Mouse (Mus musculus): ENCODE results near the gene Nkain2.
A peak's percentile ranks its signal among the peaks of the same experiment; 100 is the strongest.

The Nkain2 gene

GRCm38 (mm10) chr10:32576559-32577275 lies 313.5 kb downstream of the Nkain2 start:
- DNase-seq (ENCODE audit: low spot score), result peak; percentile 2

DNA sequence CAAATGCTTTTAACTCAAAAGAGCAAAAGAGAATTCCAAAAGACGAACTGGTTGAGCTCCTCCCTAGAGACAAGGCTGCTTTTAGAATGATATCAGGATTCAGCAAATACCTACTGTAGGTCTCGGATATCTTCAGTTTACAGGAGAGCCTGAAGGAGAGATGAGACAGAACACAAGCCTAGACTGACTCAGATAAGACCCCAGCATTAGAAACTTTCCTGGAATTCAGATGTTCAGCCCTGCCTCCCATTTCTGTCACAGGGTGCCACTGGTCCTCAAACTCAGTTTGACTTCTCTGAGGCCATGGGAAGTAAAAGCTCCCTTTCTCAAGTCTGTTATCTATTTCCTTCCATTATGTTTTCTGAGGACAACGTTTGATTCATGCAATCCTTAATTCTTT lies 332.6 kb downstream of the Nkain2 start:
- no peak for DNase-seq (ENCODE audit: low spot score)

DNA sequence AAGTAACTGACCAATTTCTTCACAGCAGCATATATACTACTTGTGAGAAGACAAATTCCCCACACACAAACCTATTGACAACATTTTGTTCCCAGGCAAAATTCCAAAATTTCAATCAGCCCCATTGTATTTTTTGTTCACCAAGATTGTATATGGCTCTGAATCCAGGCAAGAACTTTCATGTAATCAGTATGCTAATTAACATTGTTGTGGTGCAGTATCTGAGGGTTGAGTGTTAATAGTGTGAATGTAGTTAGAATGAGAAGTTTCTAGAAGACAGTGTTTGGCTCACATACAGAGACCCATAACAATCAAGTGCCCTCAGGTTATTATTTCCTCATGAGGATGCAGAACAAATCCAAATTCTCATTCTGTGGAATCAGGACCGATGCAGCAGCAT lies 354.2 kb downstream of the Nkain2 start:
- DNase-seq (ENCODE audit: low spot score), result no peak

- DNase-seq (ENCODE audit: low spot score), result no peak
Observed at GRCm38 (mm10) chr10:32510821-32511220, 379.4 kb downstream of the Nkain2 start.

GRCm38 (mm10) chr10:32494591-32495182 lies 395.6 kb downstream of the Nkain2 start:
- no peak for DNase-seq (ENCODE audit: low spot score)

- no peak for DNase-seq (ENCODE audit: low spot score)
Observed at GRCm38 (mm10) chr10:32493600-32493999, 396.7 kb downstream of the Nkain2 start.

- no peak for DNase-seq (ENCODE audit: low spot score)
Observed at GRCm38 (mm10) chr10:32462726-32463125, 427.5 kb downstream of the Nkain2 start.

DNA sequence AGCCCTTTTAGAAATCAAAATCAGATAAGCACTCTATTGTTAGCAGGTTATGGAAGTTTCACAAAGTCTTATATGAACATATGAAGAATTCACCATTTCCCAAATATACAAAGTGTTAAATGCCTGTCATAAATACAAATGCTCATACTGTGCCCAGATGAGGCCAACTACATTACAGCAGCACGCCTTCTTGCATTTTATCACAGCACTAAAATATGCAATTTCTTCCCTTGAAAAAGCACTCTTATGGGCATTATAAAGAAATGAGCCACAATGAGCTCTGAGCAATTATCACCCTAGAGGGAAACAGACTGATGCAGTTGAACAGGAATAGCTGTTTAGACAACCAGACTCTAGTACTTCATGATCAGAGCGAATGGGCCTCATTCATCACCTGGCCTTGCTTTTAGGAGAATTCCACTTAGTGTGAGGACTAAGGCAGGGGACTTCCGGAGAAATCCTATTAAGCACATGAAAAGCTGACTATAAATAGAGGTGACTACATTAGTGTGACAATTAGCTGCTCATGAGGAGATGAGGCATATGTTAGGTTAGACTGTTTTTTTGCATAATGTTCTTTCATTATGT lies 450.2 kb downstream of the Nkain2 start:
- DNase-seq (ENCODE audit: low spot score), result no peak

DNA sequence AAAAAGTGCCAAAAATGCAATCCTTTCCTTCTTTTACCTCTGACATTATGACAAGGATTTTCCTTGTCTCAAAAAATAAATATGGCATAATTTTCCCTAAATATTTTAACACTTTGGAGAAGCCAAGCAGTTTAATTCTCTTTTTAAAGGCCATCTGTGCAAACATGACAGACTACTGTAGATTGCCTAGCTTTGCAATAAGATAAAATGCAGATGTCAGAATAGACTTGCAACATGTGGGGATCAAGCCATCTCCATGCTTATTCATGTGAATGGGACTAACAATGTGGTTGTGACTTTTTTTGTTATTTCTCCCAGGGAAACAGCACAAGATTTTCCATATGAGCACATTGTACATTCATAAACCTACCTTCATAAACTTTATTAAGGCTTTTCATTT lies 476.0 kb downstream of the Nkain2 start:
- no peak for DNase-seq (ENCODE audit: low spot score)

DNA sequence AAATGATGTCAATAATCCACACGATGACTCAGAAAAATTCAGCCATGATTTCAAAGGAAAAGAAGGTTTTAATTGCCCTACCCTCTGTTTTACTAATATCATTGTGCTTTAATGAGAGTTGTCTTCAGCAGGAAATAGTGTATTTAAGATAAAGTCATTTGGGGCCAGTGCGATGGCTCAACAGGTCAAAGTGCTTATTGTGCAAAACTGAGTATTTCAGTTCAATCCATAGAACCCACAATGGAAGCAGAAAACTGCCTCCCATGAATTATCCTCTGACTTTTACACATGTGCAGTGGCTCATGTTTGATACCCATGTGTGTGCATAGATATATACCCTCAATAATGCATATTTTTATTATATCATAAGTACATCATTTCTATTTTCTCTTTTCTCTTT lies 478.9 kb downstream of the Nkain2 start:
- no peak for DNase-seq (ENCODE audit: low spot score)

GRCm38 (mm10) chr10:32400961-32401360 lies 489.3 kb downstream of the Nkain2 start:
- no peak for DNase-seq (ENCODE audit: low spot score)

- no peak for DNase-seq (ENCODE audit: low spot score)
Observed at GRCm38 (mm10) chr10:32393859-32394521, 496.3 kb downstream of the Nkain2 start.

DNA sequence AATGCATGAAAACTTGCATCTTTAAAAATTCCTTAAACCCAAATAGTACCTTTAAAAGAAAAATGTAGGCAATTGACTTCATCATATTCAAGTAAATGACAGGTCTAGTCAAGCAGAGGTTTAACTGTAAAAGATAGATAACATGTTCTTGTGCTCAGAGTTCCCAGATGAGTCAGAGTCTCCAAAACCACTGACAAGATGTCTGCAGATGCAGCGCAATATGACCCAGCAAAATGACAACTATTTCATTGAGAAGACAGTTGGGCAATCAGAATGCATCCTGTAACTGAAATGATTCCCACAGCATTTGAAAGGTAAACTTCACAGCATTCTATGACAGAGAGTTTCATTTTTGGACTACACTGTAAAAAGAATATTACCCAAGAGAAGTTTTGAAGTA lies 496.9 kb downstream of the Nkain2 start:
- DNase-seq (ENCODE audit: low spot score), result no peak

DNA sequence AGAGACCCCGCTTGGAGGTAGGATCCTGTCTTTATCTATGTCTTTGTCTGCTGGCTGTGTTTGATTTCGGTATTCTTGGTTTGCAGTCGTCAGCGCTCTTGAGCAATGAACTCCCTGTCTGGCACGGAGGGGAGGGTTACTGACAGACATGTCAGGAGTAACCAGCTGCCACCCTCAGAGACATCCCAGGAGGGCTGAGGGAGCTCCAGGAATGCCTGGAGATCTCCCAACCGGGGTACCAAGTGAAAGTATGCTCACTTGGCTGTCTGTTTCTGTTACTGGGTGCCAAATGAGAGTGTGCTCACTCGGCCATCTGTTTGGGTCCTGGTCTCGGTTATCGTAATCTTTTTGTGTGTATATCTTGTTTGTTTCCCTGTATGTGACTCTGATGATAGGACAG lies 577.5 kb downstream of the Nkain2 start:
- DNase-seq (ENCODE audit: low spot score), result no peak

- no peak for DNase-seq (ENCODE audit: low spot score)
Observed at GRCm38 (mm10) chr10:32301024-32301597, 589.2 kb downstream of the Nkain2 start.

DNA sequence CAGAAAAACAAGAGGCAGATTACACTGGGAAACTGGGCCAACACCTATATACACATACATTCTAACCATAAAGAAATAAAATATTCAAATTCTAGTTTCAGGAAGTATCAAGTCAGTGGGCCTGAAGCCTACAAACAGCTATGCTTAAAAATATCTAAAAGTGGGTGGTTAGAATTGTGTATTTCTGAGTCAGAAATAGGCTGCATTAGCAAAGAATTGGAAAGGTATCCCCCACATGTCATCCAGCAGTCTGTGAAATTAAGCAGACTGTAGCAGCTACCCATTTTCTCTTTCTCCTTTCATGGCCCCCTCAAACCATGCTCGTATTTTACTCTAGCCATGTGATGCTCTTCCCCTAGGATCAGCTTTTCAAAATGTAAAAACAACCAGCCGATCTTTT lies 599.8 kb downstream of the Nkain2 start:
- DNase-seq (ENCODE audit: low spot score), result no peak

- DNase-seq (ENCODE audit: low spot score), result no peak
Observed at GRCm38 (mm10) chr10:32283690-32284089, 606.6 kb downstream of the Nkain2 start.

DNA sequence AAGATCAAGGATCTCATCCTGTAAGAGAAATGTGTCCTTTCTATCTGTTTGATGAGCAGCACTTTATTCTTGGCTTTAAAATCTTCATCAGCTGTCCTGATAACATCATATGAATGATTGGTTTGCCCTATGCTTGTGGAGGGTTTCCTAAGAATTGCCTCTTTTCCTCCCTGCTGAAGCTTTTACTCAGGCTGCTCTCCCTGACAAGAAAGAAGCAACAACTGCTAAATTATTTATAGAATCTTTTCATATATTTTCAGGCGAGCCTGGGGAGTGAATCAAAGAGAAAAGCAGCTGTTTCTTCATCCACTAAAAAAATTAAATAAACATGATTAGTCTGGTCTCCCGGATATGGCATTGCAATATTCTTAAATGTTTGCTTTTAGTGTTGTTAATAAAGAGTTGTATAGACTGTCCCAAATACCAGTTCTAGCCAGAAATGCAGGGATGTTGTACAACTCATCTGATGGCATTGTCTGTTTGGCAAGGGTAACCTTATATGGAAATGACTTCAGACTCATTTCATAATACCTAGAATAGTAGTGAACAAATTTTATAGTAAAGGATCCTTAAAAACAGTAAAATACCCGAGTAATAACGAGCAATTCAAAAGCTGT lies 646.9 kb downstream of the Nkain2 start:
- no peak for DNase-seq (ENCODE audit: low spot score)

GRCm38 (mm10) chr10:32241168-32241567 lies 649.1 kb downstream of the Nkain2 start:
- no peak for DNase-seq (ENCODE audit: low spot score)

GRCm38 (mm10) chr10:32182951-32183350 lies 707.3 kb downstream of the Nkain2 start:
- DNase-seq (ENCODE audit: low spot score), result peak; percentile 2

DNA sequence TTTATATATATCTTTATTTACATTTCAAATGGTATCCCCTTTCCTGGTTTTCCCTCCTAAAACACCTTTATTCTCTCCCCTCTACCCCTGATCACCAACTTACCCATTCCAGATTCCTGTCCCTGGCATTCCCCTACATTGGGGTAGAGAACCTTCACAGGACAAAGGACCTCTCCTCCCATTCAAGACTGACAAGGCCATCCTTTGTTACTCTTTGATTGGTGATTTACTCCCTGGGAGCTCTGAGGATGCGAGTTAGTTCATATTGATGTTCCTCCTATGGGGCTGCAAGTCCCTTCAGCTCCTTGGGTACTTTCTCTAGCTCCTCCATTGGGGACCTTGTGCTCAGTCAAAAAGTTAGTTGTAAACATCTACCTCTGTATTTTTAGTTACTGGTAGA lies 798.9 kb downstream of the Nkain2 start:
- DNase-seq (ENCODE audit: low spot score), result no peak

- no peak for DNase-seq (ENCODE audit: low spot score)
Observed at GRCm38 (mm10) chr10:32060396-32060795, 829.9 kb downstream of the Nkain2 start.
